Mouse (Mus musculus): Measurements from ENCODE around the gene Pbx1.

The Pbx1 gene

DNA sequence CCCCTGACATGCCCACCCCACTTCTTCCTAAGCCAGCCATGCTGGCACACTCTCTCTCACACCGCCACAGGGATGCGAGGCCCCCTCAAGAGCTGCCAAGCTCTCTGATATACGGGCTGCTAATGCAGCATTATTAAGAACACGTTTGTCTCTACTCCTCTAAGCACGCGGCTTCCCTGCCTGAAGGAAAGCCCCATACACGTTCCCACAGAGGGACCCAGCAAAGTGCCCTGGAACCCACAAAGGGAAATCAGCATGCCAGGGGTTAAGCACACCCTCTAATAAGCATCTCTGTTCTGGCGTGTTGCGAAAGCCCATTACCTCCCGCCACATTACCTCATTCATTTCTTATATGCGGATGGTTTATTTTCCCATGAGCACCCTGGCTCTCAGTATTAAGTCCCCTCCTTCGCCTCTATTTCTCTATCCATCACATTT is 132.1 kb downstream of the Pbx1 start:
- no peak for DNase-seq (ENCODE audit: low spot score)

DNA sequence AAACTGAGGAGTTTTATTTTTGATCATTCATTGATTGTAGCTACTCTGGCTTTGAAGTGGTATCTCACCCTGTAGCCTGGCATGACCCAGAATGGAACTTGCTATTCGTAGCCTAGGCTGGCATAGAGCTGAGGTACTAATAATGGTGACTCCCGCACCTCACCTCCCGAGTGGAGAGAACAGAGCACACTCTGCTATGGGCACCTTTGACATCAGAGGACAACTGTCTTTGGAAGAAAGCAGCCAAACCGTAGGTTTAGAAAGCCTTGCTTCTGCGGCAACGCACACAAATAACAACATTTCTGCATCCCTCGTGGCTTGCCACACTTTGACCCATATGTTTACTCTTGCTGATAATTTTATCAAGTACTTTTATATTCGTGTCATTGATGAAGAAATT is 132.9 kb downstream of the Pbx1 start:
- DNase-seq (ENCODE audit: low spot score): no peak

DNA sequence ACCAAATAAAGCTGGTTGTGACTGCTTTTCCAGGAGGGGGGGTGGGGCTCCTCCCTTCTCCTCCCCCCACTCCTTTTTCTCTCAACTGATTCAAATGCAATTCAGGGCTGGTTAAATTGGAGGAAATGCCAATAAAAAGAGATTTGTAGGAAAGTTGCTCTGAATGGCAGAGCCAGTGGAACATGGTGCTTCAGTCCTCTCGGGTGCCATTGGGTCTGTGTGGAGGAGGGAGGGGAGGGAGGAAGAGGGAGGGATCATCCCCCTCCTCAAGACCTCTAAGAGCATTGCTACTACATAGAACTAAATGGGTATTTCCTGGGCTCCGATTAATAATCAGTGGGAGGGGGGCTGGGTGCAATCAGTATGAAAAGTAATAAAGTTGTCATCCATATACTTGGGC is 135.8 kb downstream of the Pbx1 start:
- DNase-seq (ENCODE audit: low spot score): no peak

DNA sequence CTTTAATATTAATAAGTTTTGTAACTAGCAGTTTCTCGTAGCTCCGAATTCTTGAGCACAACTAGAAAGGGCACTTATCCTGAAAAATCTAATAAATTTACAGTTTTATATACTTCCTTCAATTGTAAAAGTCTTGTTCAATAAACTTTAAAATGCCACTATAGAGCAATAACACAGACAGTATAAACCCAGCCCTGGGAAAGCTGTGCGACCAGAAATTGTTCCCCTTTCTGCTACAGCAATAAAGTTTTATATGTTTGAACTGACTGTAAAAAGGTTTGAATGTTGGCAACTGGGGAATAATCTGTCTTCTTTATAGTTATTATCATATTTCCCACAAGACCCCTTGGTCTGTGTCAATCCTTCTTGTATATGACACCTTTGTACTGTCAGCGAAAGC is 136.3 kb downstream of the Pbx1 start:
- no peak for DNase-seq (ENCODE audit: low spot score)

DNA sequence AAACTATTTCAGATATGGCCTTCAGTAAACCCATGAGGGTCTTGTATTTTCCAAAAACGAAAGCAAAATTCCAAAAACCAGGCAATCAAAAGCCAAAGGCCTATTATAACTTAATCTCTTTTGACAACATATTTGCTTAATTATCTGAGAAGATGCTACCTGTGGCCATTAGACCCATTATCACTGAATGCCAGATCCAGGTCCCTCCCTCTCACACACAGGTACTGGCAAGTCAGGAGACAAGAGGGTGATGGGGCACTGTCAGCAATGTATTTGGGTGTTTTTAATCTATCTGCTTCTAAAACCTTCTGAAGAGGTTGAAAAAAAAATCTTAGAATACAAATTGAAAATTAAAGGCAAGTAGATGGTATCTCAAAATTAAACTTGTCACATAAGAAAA is 138.4 kb downstream of the Pbx1 start:
- DNase-seq (ENCODE audit: low spot score): no peak

DNA sequence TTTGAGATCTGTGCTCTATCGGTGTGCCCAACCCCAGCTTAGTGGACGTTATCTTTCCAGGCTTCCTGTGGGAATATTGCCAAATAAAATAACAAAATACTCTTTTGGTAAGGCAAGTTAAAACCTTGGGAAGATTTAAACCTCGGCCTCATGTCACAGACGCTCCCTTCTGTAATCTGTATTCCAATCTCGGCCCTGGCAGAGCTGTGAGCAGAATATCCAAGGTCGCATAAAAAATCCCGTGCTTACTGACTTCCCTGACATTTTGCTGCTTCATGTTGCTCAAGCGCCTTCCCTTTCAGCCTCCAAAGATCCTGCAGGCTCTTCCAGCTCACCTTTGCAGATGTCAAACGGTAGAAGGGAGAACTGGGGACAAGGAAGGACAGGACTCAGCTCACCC is 140.0 kb downstream of the Pbx1 start:
- no peak for DNase-seq (ENCODE audit: low spot score)

DNA sequence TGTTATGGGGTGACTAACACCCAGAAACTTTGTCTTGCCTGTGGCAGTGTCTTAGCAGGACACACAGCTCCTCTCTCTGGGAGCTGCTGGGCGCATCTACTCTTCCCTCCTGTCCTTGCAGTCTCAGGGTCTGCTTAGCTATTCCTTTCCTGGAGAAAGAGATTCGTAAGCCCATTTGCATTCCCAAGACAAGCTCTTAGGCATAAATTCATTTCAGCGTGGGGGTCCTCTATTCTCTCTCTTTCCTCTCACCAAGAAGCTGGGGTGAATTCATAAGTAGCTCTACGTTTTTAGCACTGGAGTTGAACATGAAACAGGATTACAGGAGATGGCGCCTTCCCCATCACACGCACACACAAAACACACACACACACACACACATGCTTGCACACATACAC is 140.4 kb downstream of the Pbx1 start:
- DNase-seq (ENCODE audit: low spot score): no peak

DNA sequence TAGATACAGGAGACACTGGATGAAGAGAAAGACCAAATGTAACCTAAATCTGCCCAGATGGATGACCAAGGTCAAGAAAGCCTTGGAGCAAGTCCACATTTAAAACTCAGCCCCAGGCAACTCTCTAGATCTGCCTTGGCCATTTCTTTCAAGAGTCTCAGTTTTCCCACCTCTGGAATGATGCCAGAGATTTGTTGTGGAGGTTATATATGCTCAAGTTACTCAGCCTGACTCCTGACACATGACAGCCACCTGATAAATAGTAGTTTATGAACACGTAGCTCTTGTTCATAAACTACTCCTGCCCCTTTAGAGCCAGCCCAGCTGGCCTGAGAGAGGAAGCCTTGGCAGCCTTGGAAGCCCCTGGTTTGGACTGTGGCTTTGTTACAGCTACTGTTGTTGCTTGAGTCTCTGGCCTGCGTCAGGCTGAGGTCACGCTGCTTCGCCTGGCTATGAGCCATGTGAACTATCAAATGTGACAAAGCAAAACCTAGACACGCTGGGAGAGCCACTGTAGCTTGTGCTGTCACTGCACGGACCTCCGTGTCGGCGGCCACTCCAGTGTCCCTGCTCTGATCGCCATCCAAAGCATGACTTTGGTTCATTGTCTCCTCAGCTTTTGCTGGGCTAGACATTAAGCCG is 140.9 kb downstream of the Pbx1 start:
- no peak for DNase-seq (ENCODE audit: low spot score)

DNA sequence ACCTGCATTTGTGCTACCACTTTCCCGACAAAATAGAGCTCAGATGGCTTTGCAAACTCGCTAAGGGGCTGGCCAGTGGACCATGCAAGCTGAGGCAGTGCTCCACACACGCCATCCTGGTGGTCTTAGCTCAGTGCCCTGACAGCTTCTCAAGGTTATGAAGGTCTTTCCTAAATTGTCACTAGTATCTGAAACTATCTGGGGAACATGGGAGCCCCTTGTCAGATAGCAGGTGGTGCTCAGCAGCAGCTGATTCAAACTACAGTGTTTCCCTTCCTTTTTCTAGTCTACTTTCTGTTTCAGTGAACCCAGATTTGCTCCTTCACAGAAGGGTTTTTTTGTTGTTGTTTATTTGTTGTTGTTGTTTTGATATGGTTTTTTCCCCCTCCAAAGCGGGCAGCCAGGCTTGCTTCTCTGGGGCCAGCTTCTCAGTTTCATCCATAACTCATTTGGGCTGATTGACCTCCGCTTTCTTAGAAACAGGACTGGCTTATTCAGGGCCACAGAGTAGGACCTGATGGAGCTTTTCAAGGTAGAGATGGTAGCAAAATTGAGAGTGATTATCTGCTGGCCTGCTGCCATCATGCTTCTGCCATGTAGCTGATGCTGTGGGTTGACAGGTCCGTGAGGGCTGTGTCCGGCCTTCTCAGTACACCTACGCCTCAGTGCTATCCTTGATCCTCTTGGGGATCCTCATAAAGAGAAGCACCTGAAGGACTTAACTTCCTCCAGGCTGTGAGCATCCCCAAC is 141.7 kb downstream of the Pbx1 start:
- DNase-seq (ENCODE audit: low spot score): no peak

DNA sequence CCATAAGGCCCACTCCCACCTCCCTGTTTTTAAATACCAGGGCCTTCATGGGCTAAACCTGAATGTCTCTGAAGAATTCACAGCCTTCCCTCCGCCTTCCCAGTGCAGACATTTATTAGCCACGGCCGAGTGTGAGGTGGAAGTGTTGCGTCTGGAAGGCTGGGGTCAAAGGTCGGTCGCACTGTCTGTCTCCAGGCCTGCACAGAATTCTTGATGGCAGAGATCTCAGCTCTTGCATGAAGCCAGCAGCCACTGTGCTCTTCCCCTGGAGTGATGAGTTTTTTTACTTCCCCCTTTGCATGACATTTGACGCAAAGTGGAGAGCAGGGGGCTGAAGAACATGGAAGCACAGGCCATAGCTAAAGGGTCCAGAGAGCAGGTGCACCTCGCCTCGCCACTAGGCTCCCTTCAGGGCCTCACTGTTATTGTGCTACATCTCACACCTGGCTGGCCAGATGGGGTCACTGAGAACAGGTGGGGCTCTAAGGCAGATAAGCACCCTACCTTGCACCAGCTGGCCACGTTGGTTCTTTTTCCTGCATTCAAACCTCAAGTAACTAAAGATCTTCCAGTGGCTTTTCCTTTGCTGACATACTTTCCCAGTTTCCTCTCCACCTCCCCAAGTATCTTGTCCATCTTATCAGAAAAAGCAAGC is 143.1 kb downstream of the Pbx1 start:
- no peak for DNase-seq (ENCODE audit: low spot score)

DNA sequence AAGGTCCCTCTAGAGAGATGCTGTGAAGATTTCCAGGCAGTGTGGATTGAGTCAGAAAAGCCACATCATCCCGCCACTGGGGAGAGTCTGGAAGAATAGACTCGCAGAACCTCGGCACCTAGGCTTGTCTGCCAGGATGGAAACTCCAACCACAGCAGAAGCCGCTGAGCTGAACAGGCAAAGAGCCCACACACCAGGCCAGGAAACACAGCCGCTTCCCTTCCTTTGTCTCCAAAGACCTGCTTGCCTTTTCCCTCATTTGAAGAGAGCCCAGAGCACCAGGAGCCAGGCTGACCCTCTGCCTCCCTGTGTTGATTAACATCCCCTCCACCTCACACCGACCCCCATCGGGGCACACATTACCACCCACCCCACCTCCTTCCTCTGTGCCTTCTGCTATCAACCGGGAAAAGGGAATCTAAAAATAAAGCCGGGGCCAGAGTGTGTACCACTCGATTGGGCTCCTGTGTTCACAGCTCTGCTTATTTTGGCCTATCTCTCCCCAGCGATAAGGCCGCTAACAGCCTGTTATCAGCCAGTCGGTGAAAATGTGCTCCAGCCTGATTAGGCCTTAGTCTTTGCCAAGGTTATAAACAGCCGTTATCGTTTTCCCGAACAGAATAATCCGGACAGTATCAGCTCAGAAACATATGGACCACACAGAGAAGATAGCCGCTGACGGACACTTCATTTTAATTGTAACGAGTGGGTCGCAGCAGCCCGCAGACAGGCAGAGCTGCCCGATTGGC is 144.1 kb downstream of the Pbx1 start:
- DNase-seq (ENCODE audit: low spot score): no peak

DNA sequence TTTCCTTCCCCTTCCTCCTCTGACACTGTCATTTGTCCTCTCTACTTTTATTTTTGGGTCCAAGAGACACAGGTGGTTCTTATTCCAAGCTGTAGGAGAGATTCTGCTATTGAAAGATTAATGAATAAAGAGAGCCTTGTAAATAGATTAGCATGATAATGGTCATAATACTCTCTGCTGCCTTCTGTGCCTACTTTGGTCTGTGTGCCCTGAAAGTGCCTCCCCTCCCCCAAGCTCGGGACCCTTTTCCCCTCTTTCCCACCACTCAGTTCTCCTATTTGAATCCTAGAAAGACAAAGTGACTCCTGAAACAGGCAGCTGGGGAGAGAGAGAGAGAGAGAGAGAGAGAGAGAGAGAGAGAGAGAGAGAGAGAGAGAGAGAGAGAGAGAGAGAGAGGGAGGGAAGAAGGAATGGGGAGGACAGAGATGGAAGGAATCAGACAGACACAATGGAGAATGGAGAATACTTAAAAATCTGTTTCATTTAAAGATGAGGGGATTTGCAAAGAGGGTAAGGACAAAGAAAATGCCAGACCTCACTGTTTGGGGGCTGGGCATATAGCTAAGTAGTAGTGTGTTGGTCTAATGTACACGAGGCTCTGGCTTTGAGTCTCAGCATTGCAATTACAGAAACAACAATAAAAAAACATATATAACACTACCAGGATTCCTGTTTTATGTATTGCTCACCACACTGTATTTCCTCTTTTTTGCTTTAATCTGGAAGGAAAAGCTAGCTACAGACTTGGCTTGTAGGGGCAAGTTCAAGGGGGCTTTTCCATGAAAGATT is 145.0 kb downstream of the Pbx1 start:
- DNase-seq (ENCODE audit: low spot score): no peak

DNA sequence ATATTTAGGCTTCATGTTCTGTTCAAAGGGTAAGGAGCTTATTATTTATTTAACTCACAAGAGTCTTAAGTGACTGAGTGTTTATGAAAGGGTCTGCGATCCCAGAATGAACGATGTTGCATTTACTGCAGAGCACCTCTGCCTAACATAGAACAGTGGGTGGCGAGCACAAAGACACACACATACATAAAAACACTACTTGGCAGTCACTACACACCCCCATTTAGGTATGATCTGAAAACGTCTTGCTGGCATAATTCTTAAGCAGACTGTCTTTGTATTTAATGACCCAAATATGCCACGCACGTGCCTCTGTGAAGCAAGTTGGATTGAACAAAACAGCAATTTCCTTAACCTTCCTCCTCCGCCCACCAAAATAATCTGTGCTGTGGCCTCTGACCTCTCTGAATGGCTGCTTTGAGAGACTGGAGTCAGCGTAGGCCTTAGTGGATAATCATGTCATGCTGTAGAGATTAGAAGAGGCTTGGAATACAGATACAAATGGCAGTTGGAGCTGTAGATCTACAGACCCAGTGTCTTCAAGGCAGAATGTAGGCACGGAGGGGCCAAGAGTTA is 147.4 kb downstream of the Pbx1 start:
- DNase-seq (ENCODE audit: low spot score): no peak

DNA sequence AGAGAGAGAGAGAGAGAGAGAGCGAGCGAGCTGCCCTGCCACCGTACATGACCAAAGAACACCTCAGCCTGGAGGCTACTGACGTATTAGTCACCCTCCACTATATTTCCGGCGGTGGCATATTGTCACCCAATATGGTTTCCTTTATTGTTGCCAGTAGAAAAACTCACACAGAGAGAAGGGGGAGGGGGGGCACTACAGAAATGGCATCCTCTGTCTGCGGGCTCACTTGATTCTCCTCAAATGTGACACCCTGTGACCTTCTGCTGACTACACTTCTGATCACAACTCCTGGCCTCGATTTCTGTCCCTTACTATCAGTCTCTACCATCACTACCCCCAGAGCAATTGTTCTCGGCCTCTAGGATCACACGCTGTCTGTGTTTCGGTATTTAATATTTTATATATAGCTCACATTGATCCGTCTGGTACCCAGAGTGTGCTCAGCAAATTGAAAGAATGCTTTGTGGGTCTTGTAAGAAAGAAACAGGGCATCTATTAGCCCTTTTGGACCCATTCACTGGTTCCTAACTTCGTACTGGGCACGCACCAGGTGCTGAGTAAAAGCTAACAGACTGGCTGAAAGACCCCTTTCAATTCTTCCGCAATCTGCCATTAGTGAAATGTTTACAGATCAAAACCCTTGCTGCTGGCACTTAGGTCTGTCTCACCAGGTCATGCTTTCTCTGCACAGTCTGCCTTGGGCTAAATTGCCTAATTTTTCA is 148.1 kb downstream of the Pbx1 start:
- no peak for DNase-seq (ENCODE audit: low spot score)

DNA sequence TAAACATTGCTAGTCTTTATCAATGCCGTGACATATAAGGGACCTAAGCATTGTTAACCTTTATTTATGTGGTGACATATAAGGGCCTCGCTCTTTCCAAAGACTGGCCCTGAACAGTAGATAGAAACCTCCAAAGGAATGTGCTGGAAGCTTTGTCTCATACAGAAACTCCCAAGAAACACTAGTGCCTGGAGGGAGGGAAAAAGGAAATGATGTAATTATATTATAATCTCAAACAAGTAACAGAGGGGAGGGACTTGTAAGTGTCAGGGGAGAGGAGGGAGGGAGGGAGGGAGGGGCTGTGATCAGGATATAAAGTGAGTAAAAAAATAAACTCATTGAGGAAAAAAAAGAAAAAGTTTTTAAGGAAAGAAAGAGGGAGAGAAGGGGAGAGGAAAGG is 148.6 kb downstream of the Pbx1 start:
- no peak for DNase-seq (ENCODE audit: low spot score)

DNA sequence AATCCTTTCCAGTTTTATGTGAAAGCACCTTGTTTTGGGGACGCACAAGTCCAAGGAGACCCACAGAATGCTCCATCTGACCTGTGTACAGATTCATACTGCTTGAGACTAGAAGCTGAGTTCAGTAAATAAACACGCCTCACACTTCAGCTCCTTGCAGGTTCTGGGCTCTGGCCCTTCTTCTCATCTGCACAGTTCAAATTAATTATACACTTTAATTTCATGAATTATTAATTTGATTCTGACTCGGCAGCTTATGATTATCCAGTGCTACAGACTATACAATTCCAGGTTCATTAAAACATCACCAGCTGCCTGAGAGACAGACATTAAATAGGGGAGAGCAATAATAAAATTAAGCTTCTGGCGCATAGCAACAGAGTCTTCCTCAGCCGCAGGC is 156.4 kb downstream of the Pbx1 start:
- DNase-seq (ENCODE audit: low spot score): no peak

DNA sequence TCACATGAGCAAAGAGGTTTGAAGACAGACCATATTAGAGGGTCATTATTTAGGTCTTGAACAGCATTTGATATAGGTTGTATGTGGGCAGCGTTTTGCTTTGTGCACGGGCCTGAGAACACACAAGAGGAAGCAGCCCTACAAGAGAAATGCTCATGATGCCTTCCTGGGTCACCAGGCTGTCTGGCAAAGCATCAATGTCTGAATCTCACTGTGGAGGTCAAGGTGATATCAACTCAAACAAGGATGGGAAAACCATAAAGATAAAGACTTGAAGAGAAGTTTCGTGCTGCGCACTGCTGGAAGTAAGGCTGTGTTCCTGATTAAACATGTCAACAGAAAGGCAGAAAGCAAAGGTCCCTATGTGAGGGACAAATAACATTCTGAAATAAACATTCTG is 157.8 kb downstream of the Pbx1 start:
- DNase-seq (ENCODE audit: low spot score): no peak

DNA sequence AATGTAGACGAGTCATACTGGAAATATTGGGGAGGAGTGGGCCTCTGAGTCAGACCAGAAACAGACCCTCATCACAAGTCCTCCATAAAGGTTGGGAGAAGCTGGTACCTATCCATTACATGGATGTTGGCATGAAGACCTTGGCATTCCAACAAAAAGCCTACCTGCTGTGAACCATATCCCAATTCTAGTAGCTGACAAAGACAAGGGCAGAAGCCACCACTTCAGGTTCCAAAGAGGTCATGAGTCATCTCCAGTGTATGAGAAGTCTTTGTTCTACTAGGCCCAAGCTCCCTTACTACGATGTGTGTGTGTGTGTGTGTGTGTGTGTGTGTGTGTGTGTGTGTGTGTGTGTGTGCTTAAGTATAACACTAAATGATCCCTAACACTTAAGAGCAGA is 160.0 kb downstream of the Pbx1 start:
- no peak for DNase-seq (ENCODE audit: low spot score)

DNA sequence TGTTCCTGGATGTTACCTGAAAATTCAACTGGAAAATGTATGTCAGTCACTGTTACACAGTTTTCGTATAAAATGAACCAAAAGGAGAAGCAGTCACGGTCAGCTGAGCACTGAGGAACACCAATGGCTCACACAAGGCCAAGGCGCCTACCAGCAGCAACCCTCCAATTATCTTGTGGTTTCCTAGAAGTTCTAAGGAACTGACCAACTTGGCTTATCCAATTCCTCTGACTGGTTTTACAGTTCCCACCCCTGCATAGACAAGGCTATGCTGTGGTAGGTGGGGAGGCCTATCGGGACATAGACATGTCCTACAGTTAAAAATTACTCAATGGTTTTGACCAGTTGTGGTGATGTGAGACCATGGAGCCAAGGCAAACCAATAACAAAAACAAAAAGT is 160.9 kb downstream of the Pbx1 start:
- DNase-seq (ENCODE audit: low spot score): no peak

DNA sequence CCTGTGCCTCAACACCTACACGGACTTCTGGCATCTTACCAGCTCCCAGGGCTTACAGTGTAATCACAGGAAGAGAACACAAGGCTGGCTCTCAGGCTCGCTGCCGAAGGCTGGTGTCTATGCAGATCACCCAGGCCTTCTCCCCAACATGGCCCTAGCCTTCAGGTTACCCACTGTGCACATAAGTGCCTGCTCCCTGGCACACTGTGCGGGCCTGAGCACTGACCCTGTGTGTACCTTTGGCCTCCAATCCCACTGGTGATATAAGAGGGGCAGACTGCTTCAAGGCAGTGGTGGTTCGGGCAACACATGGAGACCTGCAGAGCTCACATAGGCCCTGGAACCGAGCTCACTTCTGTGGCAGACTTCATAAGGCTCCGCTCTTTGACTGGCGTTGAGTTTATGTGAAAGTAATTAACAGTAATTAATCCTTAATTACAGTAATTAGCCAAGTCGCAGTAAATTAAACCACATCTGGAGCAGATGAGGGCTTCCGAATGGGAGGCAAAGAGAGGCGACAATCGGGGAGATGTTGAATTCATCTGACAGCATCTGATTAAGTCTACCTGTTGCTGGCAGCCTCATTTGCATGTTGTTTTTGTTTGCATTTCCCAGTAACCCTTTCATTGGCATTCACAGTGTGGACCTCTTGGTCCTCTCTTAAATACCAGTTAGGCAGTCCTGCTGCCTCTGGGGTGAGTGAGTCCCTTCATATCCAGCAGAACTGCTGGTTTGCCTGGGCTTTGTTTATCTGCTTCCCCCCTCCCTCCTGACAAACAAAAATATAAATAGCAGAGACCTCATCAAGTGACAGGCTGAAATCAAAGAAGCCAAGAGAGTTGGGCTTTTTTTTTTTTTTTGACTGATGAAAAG is 163.1 kb downstream of the Pbx1 start:
- no peak for DNase-seq (ENCODE audit: low spot score)
